Mouse (Mus musculus) layer of hippocampus, postnatal 14 days (tissue): Measurements from ENCODE around the gene Pkp1. TPM values are rescaled to one million over a fixed set of nuclear protein-coding genes. Genes with fewer than 3 reads are reported as not detected.
A peak's percentile ranks its signal among the peaks of the same experiment; 100 is the strongest.

ENCODE experiments used
- DNase-seq, 2 experiments: peaks; one replicate each; pipeline ENCODE4 v3.0.0; 2021 to 2022; ENCODE audit warnings: low spot score in 2 of 2, mixed read lengths in 1 of 2
- total RNA-seq, 2 experiments: library from RNA; stranded (reverse); gene quantifications; 2 replicates each; pipeline ENCODE4 v1.2.3; 2021

Gene Pkp1
- total RNA-seq, 2 experiments from 2014 or later, result 0.16 TPM; not detected in 1

DNA sequence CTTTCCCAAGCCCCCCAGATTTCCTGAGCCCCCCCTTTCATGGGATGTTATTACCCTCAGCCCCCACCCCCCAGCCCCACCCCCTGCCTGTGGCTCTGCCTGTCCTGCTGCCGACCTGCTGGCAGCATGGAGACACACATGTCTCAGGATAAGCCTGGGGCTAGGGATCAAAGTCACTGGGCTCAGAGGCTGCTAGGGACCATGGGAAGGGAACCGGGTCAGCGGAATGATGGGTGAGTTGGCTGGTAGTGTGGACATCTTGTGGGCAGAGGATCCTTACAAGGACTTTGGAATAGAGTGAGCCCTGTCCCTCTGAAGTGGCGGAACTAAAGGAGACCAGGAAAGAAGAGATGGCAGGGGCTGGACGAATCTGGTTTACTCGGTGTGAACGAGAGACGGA lies 84.0 kb downstream of the Pkp1 start:
- no peak for DNase-seq

DNA sequence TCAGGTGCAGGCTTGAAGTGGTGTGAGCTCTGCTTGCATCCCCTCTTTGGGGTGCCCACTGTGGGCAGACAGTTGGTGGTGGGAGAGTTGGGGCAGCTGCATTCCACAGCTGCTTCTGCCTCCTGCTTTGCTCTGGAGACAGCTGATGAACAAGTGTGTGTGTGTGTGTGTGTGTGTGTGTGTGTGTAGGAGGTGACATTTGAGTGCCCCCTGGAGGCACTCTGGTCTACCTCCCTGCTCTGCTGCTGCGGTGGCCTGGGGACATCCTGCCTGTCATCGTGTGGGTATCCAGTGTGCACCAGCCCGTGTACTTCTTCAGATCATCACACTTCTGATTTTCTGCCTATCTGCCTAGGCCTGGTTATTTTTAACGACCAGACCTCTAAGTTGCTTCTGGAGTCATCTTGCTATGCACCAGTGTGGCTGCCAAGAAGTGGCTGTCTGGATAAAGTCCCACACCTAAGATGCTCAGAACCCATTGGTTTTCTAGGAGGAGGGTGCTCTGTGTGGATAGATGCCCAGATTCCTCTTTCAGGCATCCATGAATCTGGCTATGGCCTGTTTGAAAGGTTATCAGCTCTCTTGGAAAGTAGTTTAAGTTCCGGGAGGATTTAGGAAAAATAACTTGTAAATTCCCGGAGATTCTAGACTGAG lies 84.7 kb downstream of the Pkp1 start:
- DNase-seq, result no peak

GRCm38 (mm10) chr1:135828918-135829317 lies 90.1 kb downstream of the Pkp1 start:
- peak in 1 of 2 experiments; percentile 44 for DNase-seq

DNA sequence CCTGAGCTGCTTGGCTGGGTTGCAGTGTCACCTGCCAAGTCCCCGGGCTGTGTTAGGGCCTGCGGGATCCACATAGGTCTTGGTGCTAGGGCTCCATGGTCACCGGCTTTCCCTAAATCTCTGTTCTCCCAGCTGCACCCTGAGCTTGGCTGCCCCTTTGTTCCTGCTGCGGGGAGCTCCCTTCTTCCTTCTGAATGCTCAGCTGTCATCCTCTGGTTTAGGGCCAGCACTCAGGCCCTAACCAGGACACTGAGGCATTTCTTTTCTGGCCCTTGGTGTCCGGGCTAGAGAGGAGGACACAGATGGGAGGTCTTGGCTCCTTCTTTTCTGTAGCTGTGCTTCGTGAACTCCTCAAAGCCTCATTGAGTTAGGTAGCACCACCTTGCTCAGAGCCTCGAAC lies 97.2 kb downstream of the Pkp1 start:
- no peak for DNase-seq

Other genes with a start within 250 kb of the Pkp1 start
- 100 to 1,000 TPM; 150 to 168 TPM for gene Csrp1, start 199.1 kb downstream of the Pkp1 start, total RNA-seq
- gene Phlda3, start 153.1 kb downstream of the Pkp1 start, total RNA-seq, result 10 to 100 TPM; 16.6 to 18.2 TPM
- gene Tnni1, start 139.8 kb downstream of the Pkp1 start, total RNA-seq, result 1 to 10 TPM; 3.6 to 4.9 TPM
- gene Lad1, start 100.6 kb downstream of the Pkp1 start, total RNA-seq, result 1 to 10 TPM in 1 of 2 experiments, under 1 TPM in 1; 0.53 to 1.3 TPM
- gene Tnnt2, start 82.9 kb downstream of the Pkp1 start, total RNA-seq, result 1 to 10 TPM; 1.3 to 1.6 TPM
- under 1 TPM; 0.19 to 0.62 TPM for gene Igfn1, start 87.1 kb upstream of the Pkp1 start, total RNA-seq
- gene Tmem9, start 88.9 kb upstream of the Pkp1 start, total RNA-seq, result 10 to 100 TPM; 81.2 to 81.7 TPM
- not detected for gene Ascl5, start 131.6 kb upstream of the Pkp1 start, total RNA-seq
- 1 to 10 TPM in 1 of 2 experiments, under 1 TPM in 1; 0.97 to 2.1 TPM for gene Cacna1s, start 133.5 kb upstream of the Pkp1 start, total RNA-seq
- 100 to 1,000 TPM in 1 of 2 experiments, 10 to 100 TPM in 1; 98.6 to 105 TPM for gene Kif21b, start 212.2 kb upstream of the Pkp1 start, total RNA-seq